Mouse (Mus musculus) right cerebral cortex, postnatal 36 days (tissue): ENCODE results near the gene Adm.
"Not testable (repeated sequence)": the region's sequence is repeated elsewhere in the genome, so short reads cannot be mapped to it uniquely, and the experiment has no call there.

Experiments used
- DNase-seq, 2 experiments: peaks; one replicate each; pipeline ENCODE4 v3.0.0; 2022; ENCODE audit warnings: low spot score in 2 of 2, mixed read lengths in 1 of 2

The Adm gene

GRCm38 (mm10) chr7:110628611-110629354 lies 1.3 kb downstream of the Adm start:
- no peak for DNase-seq

- peak; percentile 64 to 71 for DNase-seq
Observed at GRCm38 (mm10) chr7:110629892-110630666, 2.6 kb downstream of the Adm start.

GRCm38 (mm10) chr7:110631136-110631888 lies 3.9 kb downstream of the Adm start:
- DNase-seq = no peak

GRCm38 (mm10) chr7:110635929-110636328 lies 8.5 kb downstream of the Adm start:
- DNase-seq = no peak

GRCm38 (mm10) chr7:110636559-110636958 lies 9.1 kb downstream of the Adm start:
- no peak for DNase-seq

- no peak for DNase-seq
Observed at GRCm38 (mm10) chr7:110638305-110639110, 11.0 kb downstream of the Adm start.

- no peak for DNase-seq
Observed at GRCm38 (mm10) chr7:110639291-110639915, 11.9 kb downstream of the Adm start.

GRCm38 (mm10) chr7:110639958-110640357 lies 12.5 kb downstream of the Adm start:
- DNase-seq = not testable (repeated sequence)

GRCm38 (mm10) chr7:110645311-110645710 lies 17.9 kb downstream of the Adm start:
- DNase-seq = peak in 1 of 2 experiments; percentile 15

GRCm38 (mm10) chr7:110645859-110646258 lies 18.4 kb downstream of the Adm start:
- DNase-seq = no peak

- DNase-seq = no peak
Observed at GRCm38 (mm10) chr7:110646611-110647407, 19.3 kb downstream of the Adm start.

GRCm38 (mm10) chr7:110647559-110648454 lies 20.3 kb downstream of the Adm start:
- DNase-seq = no peak

- DNase-seq = no peak
Observed at GRCm38 (mm10) chr7:110648455-110649085, 21.1 kb downstream of the Adm start.

GRCm38 (mm10) chr7:110649133-110649987 lies 21.9 kb downstream of the Adm start:
- DNase-seq = no peak

GRCm38 (mm10) chr7:110650491-110650890 lies 23.0 kb downstream of the Adm start:
- no peak for DNase-seq

- DNase-seq = no peak
Observed at GRCm38 (mm10) chr7:110651091-110651490, 23.6 kb downstream of the Adm start.

GRCm38 (mm10) chr7:110655230-110655629 lies 27.8 kb downstream of the Adm start:
- DNase-seq = no peak

- DNase-seq = no peak
Observed at GRCm38 (mm10) chr7:110655966-110656365, 28.5 kb downstream of the Adm start.
